Comparison of ENCODE assay signal across 8 mouse cellular contexts in the genomic region with DNA sequence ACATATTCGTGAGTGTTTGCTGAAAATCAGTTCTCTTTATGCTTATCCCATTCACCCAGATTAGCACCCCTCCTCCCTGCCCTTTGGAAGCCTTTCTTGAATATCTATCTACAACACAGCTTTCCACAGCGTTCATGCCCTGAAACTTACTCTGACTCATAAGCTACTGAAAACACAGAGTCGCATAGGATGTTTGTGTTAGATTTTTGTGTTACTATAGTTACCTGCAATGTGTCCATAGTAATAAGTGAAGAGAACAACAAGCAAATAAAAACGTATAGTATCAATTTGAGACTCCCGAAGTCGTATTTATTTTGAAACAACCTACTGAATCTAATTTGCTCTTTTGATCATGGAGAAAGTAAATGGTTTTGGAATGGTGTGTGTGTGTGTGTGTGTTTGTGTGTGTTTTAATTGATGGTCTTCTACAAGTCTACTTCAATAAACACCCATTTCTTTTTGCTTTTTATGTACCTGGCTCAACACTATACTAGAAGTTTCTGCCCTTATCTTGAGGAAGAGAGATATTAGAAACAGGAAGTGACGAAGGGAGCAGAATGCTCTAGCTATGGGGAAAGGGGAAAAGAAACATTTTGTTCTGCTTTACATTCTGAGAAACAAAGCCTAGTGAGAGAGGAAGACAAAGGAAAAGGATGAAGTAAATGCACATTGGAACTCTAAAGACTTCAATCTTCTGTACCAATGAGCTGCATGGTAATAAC. TPM values are rescaled to one million over a fixed set of nuclear protein-coding genes. Genes with fewer than 3 reads are reported as not detected.
DNase-seq lines count a peak whose midpoint lies in the region; ATAC-seq lines count a peak whose summit lies in the region.

No protein-coding gene starts in this region.

- ATAC-seq in forebrain, embryonic 13.5 days, result no peak
- ATAC-seq in liver, embryonic 13.5 days (ENCODE audit: low read depth), result no peak

- WGBS in forebrain, embryonic 13.5 days, result 55% methylated on average over 7 of the region's 7 CpGs
- WGBS in liver, embryonic 13.5 days (ENCODE audit: insufficient replicate concordance), result 29% methylated on average over 7 of the region's 7 CpGs

- no peak overlapping the region for H3K27ac ChIP-seq in forebrain, embryonic 13.5 days
- H3K27ac ChIP-seq in liver, embryonic 13.5 days, result peak overlapping the region; percentile 82; the same call in 1 of the 2 replicates

- H3K36me3 ChIP-seq in forebrain, embryonic 13.5 days (ENCODE audit: poor library complexity, severe bottlenecking), result no peaks in the 10 kb centered on the region
- no peaks in the 10 kb centered on the region for H3K36me3 ChIP-seq in liver, embryonic 13.5 days
- H3K36me3 ChIP-seq in splenic B cell, adult 2 months (ENCODE audit: control insufficient read depth, insufficient read depth, low read length, poor library complexity, severe bottlenecking), result no peaks in the 10 kb centered on the region

- 0 out of 2 replicates have a peak overlapping the region, but pooled peaks have one; percentile 82 for H3K9ac ChIP-seq in forebrain, embryonic 13.5 days
- peak overlapping the region; percentile 72; the same call in 1 of the 2 replicates for H3K9ac ChIP-seq in liver, embryonic 13.5 days

- H3K4me1 ChIP-seq in forebrain, embryonic 13.5 days, result peaks cover 22% of the 10 kb centered on the region
- peaks cover 37% of the 10 kb centered on the region for H3K4me1 ChIP-seq in liver, embryonic 13.5 days (replicated peaks)

- no peaks in the 10 kb centered on the region for H3K9me3 ChIP-seq in forebrain, embryonic 13.5 days (replicated peaks)
- H3K9me3 ChIP-seq in liver, embryonic 13.5 days (replicated peaks), result no peaks in the 10 kb centered on the region

- no peaks in the 10 kb centered on the region for H3K27me3 ChIP-seq in forebrain, embryonic 13.5 days
- H3K27me3 ChIP-seq in liver, embryonic 13.5 days, result no peaks in the 10 kb centered on the region
- no peaks in the 10 kb centered on the region for H3K27me3 ChIP-seq in splenic B cell, adult 2 months (ENCODE audit: control insufficient read depth, insufficient read depth, low read length, poor library complexity, severe bottlenecking)

- peak overlapping the region; percentile 69 for H3K4me2 ChIP-seq in forebrain, embryonic 13.5 days
- H3K4me2 ChIP-seq in liver, embryonic 13.5 days, result peak overlapping the region; percentile 85

- peak overlapping the region; percentile 65 for H3K4me3 ChIP-seq in forebrain, embryonic 13.5 days
- peak overlapping the region; percentile 70 for H3K4me3 ChIP-seq in liver, embryonic 13.5 days (replicated peaks)

- DNase-seq in heart, adult 11 months, result peak; percentile 82
- no peak for DNase-seq in heart, adult 9 months (ENCODE audit: low spot score in 2 of 2)
- DNase-seq in CD4-positive, CD25-positive, alpha-beta regulatory T cell, adult 2 months (ENCODE audit: low read depth, low spot score), result peak; percentile 78
- DNase-seq in liver, embryonic 13.5 days, result no peak
- peak; percentile 70 for DNase-seq in splenic B cell, adult 2 months (ENCODE audit: low read depth, low spot score)
- DNase-seq in testis, postnatal 10 days (ENCODE audit: low spot score), result no peak
- no peak for DNase-seq in yolk sac, embryonic 10.5 days (ENCODE audit: low spot score)

RNA-seq across cellular contexts. Expression of a gene that starts 5.5 kb away (rescaled TPM):
- 60.9 and 61.6 TPM in 2 replicates for polyA plus RNA-seq in forebrain, embryonic 13.5 days (2015; fragmentation: Nextera tagmentation; extraction: Ambion mirVana)
- polyA plus RNA-seq in liver, embryonic 13.5 days (2015; fragmentation: Nextera tagmentation; extraction: Ambion mirVana), result 21.2 and 25.7 TPM in 2 replicates

Comparison
In these comparisons a context has a peak if more than half of its experiments do, and no peak if none do; other contexts are left out.
1. DNase-seq: peak in heart, adult 11 months (single experiment), CD4-positive, CD25-positive, alpha-beta regulatory T cell, adult 2 months (single experiment) and splenic B cell, adult 2 months (single experiment); none in heart, adult 9 months (0 of 2), liver, embryonic 13.5 days (single experiment), testis, postnatal 10 days (single experiment) and yolk sac, embryonic 10.5 days (single experiment).